Mouse (Mus musculus) liver, embryonic 13.5 days (tissue): ENCODE measurements around the gene Ramac. TPM values are rescaled to one million over a fixed set of nuclear protein-coding genes. Genes with fewer than 3 reads are reported as not detected.

Source experiments
- ATAC-seq: fragments of 200-750 bp; cut with Nextera tagmentation; 2 replicates; pipeline ENCODE4 v1.8.0; 2017; ENCODE audit warnings: low read depth, mild to moderate bottlenecking, moderate number of reproducible peaks, moderate library complexity
- DNase-seq: peaks from one replicate; pipeline ENCODE4 v3.0.0; 2022
- H3K27ac ChIP-seq: fragments of 300-500 bp; sonication (generic); 2 replicates; pipeline ENCODE4 v1.5.1; 2015; ENCODE audit warnings: moderate library complexity, mild to moderate bottlenecking, inconsistent platforms
- H3K27me3 ChIP-seq: fragments of 300-500 bp; sonication (generic); 2 replicates; pipeline ENCODE4 v1.6.1; 2015; ENCODE audit warnings: mild to moderate bottlenecking, inconsistent platforms
- H3K36me3 ChIP-seq: fragments of 300-500 bp; sonication (generic); 2 replicates; pipeline ENCODE4 v1.6.1; 2015; ENCODE audit warnings: mild to moderate bottlenecking, inconsistent platforms
- H3K4me1 ChIP-seq: fragments of 300-500 bp; sonication (generic); replicated peaks from 2 replicates; pipeline ENCODE4 v1.6.1; 2015; ENCODE audit warnings: inconsistent platforms
- H3K4me2 ChIP-seq: fragments of 300-500 bp; sonication (generic); 2 replicates; pipeline ENCODE4 v1.6.1; 2015; ENCODE audit warnings: inconsistent platforms, mild to moderate bottlenecking, moderate library complexity
- H3K4me3 ChIP-seq: fragments of 300-500 bp; sonication (generic); replicated peaks from 2 replicates; pipeline ENCODE4 v1.5.1; 2015; ENCODE audit warnings: mild to moderate bottlenecking, inconsistent platforms
- H3K9ac ChIP-seq: fragments of 300-500 bp; sonication (generic); 2 replicates; pipeline ENCODE4 v1.6.1; 2015; ENCODE audit warnings: mild to moderate bottlenecking, inconsistent platforms
- H3K9me3 ChIP-seq: fragments of 300-500 bp; sonication (generic); replicated peaks from 2 replicates; pipeline ENCODE4 v1.6.1; 2016; ENCODE audit warnings: inconsistent platforms
- WGBS: fragments of 180-500 bp; shearing (Covaris S2); methylation state at CpG from one replicate; pipeline ENCODE4 v1.1.7; 2015; ENCODE audit not compliant: insufficient replicate concordance; 5-methylcytosine and 5-hydroxymethylcytosine counted together
- polyA plus RNA-seq: library from polyadenylated mRNA; unstranded; fragments of >200 nt; fragmentation: Nextera tagmentation; extraction: Ambion mirVana; gene quantifications from 2 replicates; pipeline ENCODE4 v1.2.1, GENCODE M21; 2015

Ramac gene
- polyA plus RNA-seq, 1 experiment from 2014 or later = 68.9 TPM

DNA sequence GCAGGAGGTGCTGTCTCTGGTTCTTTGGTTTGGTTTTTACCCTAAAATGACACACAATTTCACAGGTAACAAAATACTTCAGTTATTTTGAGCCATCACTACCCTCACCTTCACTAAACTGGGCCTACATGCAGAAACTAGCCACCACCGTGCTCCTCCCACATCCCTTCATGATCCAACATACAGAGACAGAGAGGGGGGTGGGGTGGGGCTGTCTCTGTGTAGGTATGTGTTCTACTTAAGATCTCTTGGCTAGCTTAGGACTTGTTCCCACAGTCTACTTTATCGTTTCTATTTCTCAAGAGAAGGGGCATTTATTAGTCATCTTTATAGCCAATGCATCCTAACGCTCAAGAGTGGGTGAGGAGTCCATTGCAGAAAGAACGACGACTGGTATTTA, 25.8 kb downstream of the Ramac start:
- DNase-seq (no peak), ATAC-seq (peak; percentile 55)
- H3K27me3 ChIP-seq = no peaks in the 10 kb centered on the region
- peaks cover 16% of the 10 kb centered on the region for H3K4me1 ChIP-seq
- peaks cover 14% of the 10 kb centered on the region for H3K36me3 ChIP-seq
- WGBS = 5% methylated on average over 5 of the region's 5 CpGs
- H3K4me3 ChIP-seq = peak overlapping the region; percentile 78
- H3K9ac ChIP-seq = peak overlapping the region; percentile 82
- H3K4me2 ChIP-seq = peak overlapping the region; percentile 85
- no peaks in the 10 kb centered on the region for H3K9me3 ChIP-seq
- H3K27ac ChIP-seq = peak overlapping the region; percentile 95

- Histone ChIP-seq H3K27me3 (no peaks in the 10 kb centered on the region), H3K9ac (peak within 1 kb of the TSS; percentile 82)
- under 1% methylated on average over 38 of the region's 38 CpGs for WGBS
Measured at GRCm38 (mm10) chr7:81789095-81789757, 26.5 kb downstream of the Ramac start, which contains the start of gene 3110040N11Rik. Gene 3110040N11Rik, minus strand, starts transcription at chr7:81789478.

DNA sequence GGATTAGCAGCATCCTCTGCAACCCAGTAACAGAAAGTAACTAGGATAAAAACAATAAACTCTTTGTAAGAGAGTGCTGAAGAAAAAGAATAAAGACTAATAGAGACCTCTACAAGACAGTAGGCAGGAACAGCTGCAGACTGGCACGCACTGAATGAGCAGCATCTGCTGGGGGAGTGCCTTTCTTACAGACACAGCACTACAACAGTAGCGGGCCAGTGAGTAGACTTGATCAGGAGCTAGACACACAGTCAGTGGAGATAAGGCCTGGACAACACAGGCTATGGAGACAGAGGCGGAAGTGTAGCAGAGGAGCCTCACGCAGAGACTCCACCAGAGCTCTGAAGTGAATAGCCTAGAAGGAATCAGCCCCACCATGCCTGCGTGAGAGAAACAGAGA, 43.3 kb downstream of the Ramac start:
- H3K4me1 ChIP-seq = peaks cover 5% of the 10 kb centered on the region
- peak; percentile 59 for ATAC-seq

More at GRCm38 (mm10) chr7:81789095-81789757, 26.5 kb downstream of the Ramac start, which contains the start of gene 3110040N11Rik:
- Histone ChIP-seq H3K4me3 (peak within 1 kb of the TSS; percentile 78), H3K4me2 (peak within 1 kb of the TSS; percentile 85), H3K9me3 (no peaks in the 10 kb centered on the region), H3K4me1 (peaks cover 16% of the 10 kb centered on the region), H3K27ac (peak within 1 kb of the TSS; percentile 95), H3K36me3 (peaks cover 17% of the 10 kb centered on the region)
- ATAC-seq (peak; percentile 94), DNase-seq (peak; percentile 78)

More for the DNA sequence above, 43.3 kb downstream of the Ramac start:
- no peak overlapping the region; the same call in 1 of the 2 replicates for H3K9ac ChIP-seq
- peaks cover 32% of the 10 kb centered on the region for H3K36me3 ChIP-seq
- DNase-seq = no peak
- no peak overlapping the region for H3K4me3 ChIP-seq
- H3K27me3 ChIP-seq = no peaks in the 10 kb centered on the region
- no peak overlapping the region for H3K4me2 ChIP-seq
- no peaks in the 10 kb centered on the region for H3K9me3 ChIP-seq
- WGBS = 52% methylated on average over 5 of the region's 5 CpGs
- H3K27ac ChIP-seq = no peak overlapping the region

Other genes starting within 250 kb of the Ramac start
- 0.06 and 0.15 TPM in 2 replicates for gene Fsd2, start 196.0 kb upstream of the Ramac start, polyA plus RNA-seq
- 4.0 and 4.5 TPM in 2 replicates for gene Whamm, start 191.7 kb upstream of the Ramac start, polyA plus RNA-seq
- 5.7 and 6.3 TPM in 2 replicates for gene Homer2, start 55.4 kb upstream of the Ramac start, polyA plus RNA-seq
- 30.0 and 30.2 TPM in 2 replicates for gene 3110040N11Rik, start 26.6 kb downstream of the Ramac start, polyA plus RNA-seq
- 24.0 and 25.3 TPM in 2 replicates for gene Btbd1, start 66.5 kb downstream of the Ramac start, polyA plus RNA-seq
- not detected in 2 replicates for gene Gm10160, start 92.9 kb downstream of the Ramac start, polyA plus RNA-seq
- 6.9 and 7.5 TPM in 2 replicates for gene Tm6sf1, start 96.1 kb downstream of the Ramac start, polyA plus RNA-seq
- gene Hdgfl3, start 171.5 kb downstream of the Ramac start, polyA plus RNA-seq = 0.66 and 0.71 TPM in 2 replicates
- 0.62 and 0.80 TPM in 2 replicates for gene Bnc1, start 229.4 kb downstream of the Ramac start, polyA plus RNA-seq